Mouse (Mus musculus): ENCODE results near the gene Sepsecs. TPM values are rescaled to one million over a fixed set of nuclear protein-coding genes. Genes with fewer than 3 reads are reported as not detected.

Sepsecs gene
- 4.6 and 5.0 TPM in 2 replicates for polyA plus RNA-seq (2015; fragmentation: Nextera tagmentation; extraction: Ambion mirVana)

GRCm38 (mm10) chr5:52669426-52670191 is at the start of gene Sepsecs:
Sepsecs (minus strand) TSS chr5:52669708.

Other genes starting within 250 kb of the Sepsecs start
- 1.1 and 1.7 TPM in 2 replicates for gene Ccdc149, start 198.2 kb downstream of the Sepsecs start, polyA plus RNA-seq (2015; fragmentation: Nextera tagmentation; extraction: Ambion mirVana)
- 2.4 and 2.6 TPM in 2 replicates for gene Lgi2, start 103.2 kb downstream of the Sepsecs start, polyA plus RNA-seq (2015; fragmentation: Nextera tagmentation; extraction: Ambion mirVana)
- gene Pi4k2b, start 71.9 kb upstream of the Sepsecs start, polyA plus RNA-seq (2015; fragmentation: Nextera tagmentation; extraction: Ambion mirVana) = 6.4 and 6.8 TPM in 2 replicates
- 9.1 and 10.1 TPM in 2 replicates for gene Zcchc4, start 105.7 kb upstream of the Sepsecs start, polyA plus RNA-seq (2015; fragmentation: Nextera tagmentation; extraction: Ambion mirVana)
- 47.4 and 50.3 TPM in 2 replicates for gene Anapc4, start 164.3 kb upstream of the Sepsecs start, polyA plus RNA-seq (2015; fragmentation: Nextera tagmentation; extraction: Ambion mirVana)

Data from skeletal muscle tissue, postnatal 0 days (tissue).